Mouse (Mus musculus): ENCODE measurements at regions not wholly inside any gene's neighbourhood (a gene's known extent, or its start where the extent isn't known, plus 50 kb on each side); places are given as distances from the start of the nearest gene placed in this dataset.
A peak's percentile ranks its signal among the peaks of the same experiment; 100 is the strongest.

GRCm38 (mm10) chr9:8443315-8443714 lies 100.6 kb upstream of the Trpc6 start:
- DNase-seq (ENCODE audit: low read depth): no peak

DNA sequence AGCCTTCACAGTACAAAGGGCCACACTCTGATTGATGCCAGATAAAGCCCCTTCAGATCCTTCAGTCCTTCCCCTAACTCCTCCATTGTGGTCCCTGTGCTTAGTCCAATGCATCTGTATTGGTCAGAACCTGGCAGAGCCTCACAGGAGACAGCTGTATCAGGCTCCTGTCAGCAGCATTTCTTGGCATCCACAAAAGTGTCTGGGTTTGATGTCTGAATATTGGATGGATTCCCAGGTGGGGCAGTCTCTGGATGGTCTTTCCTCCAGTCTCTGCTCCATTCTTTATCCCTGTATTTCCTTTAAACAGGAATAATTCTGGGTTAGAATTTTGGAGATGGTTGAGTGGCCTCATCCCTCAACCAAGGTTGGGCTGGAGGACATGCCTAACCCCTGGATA lies 92.5 kb upstream of the Trpc6 start:
- no peak for DNase-seq (ENCODE audit: low read depth)

DNA sequence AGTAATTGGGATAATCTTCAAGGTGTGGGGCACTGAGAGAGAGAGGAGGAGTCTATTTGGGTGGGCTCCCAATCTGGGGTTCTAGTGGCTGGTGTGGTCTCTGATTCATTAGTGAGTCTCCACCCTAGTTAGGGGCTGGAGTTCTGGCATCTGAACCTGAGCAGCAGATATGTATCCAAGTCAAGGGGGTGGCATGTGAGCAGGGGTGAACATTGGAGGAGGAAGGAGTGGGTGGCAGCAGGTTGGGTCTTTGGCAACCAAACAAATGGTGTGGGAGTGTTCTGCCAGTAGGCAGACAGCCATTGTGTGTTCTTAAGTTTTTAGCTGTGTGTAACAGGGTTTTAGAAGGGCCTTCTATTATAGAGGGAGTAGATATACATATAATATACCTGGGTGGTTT lies 90.4 kb upstream of the Trpc6 start:
- DNase-seq (ENCODE audit: low read depth): no peak

DNA sequence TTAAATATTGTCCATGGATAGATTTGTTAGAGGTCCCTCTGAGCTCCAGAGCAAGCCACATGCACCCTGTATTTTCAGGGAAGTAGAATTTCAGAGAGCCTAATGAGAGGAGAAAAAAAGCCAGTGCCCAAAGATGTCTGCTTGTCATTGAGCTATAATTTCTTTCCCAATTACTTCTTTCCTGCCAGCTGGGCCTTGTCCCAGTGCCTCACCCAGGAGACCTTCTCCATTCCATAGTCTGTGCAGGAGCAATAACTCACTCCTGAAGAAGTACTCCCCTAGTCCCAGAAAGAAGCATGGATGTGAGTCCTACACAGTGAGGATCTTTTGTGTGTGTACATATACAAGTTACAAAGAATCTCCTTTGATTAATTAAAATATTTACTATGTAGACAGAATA lies 89.4 kb upstream of the Trpc6 start:
- DNase-seq (ENCODE audit: low read depth): no peak

- no peak for DNase-seq (ENCODE audit: low read depth)
Observed at GRCm38 (mm10) chr9:8459084-8459571, 84.8 kb upstream of the Trpc6 start.

- no peak for DNase-seq (ENCODE audit: low read depth)
Observed at GRCm38 (mm10) chr9:8461737-8462136, 82.2 kb upstream of the Trpc6 start.

- DNase-seq (ENCODE audit: low read depth): no peak
Observed at GRCm38 (mm10) chr9:8462881-8463280, 81.1 kb upstream of the Trpc6 start.

- DNase-seq (ENCODE audit: low read depth): no peak
Observed at GRCm38 (mm10) chr9:8486525-8486924, 57.4 kb upstream of the Trpc6 start.

DNA sequence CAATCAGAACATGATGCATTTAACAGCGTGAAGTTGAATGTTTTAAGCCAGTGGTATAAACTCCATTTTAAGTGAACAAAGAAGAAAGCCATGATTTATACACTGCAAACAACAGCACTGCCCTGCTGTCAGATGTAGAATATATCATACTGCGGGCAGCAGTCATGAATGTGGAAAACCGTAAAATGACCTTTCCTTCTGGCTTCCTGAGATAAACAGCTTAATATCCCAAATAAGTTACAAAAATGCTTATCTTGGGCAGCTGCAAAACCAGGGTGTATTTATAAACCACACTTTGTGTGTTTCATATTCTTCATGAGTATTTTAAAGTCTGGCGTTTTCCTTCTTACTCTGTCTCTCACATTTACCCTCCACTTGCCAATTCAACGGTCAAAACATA lies 56.1 kb upstream of the Trpc6 start:
- DNase-seq (ENCODE audit: low read depth): peak; percentile 1

All from c-Kit-positive CD71-negative TER-119-negative erythroid progenitor cells, embryonic 14.5 days (primary cell).